Mouse (Mus musculus) retina, postnatal 7 days (tissue): ENCODE results near the gene Adprhl1.

Experiments used
- DNase-seq: peaks from one replicate; pipeline ENCODE4 v3.0.0-alpha.2; 2012; ENCODE audit warnings: low read depth, low spot score

Adprhl1 gene

DNA sequence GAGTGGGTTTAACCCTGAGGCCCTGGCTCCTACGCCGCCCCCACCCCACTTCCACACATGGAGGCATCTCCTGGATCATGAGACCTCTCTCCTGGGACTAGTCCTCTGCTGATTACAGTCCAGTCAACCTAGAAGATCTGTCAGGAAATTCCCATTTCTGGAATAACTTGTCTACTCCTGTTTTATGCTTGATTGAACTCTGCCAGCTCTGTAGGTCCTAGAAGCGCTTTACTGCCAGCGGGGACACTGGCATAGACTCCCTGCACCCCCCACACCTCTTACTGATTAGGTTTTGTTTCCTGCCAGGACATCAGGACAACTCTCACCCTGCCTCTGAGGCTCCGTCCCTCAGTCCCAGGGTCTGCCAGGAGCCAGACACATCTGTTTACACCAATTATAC, 56.5 kb downstream of the Adprhl1 start:
- no peak for DNase-seq

- no peak for DNase-seq
These were observed 59.1 kb downstream of the Adprhl1 start for GRCm38 (mm10) chr8:13194818-13195217.

DNA sequence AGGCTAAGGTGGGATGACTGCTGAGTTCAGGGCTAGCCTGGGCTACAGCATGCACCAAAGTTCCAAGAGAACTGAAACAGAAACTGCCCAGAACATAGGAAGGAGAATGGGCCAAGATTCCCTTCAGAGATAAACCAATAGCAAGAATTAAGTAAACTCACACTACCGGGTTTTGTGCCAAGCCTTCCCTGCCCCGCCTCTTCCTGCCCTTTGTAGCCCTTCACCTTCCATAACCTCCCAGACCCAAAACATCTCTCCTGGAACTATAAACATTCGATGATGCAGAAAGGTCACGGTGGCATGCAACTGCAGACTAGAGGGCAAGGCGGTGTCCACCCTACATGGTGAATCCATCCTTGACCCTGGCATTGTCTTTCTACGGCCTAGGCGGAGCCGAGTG, 63.7 kb downstream of the Adprhl1 start:
- DNase-seq = no peak

DNA sequence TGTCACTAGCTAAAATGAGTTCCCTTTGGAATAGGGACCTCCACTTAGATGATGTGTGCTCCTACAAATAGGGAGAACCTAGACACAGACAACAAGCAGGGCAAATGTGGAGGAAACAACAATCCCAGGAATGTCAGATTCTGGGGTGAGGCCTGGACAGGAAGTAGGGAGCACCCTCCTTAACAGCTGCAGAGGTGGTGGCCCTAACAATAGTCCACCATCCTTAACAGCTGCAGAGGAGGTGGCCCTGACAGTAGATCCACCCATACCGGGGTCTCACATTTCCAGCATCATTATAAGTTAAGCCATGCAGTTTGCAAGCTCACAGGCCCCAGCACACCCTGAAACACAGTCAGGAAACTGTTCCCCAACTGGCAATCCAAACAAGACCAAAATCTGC, 65.1 kb downstream of the Adprhl1 start:
- no peak for DNase-seq

- no peak for DNase-seq
These were observed 65.9 kb downstream of the Adprhl1 start for GRCm38 (mm10) chr8:13188052-13188555.

- DNase-seq = no peak
These were observed 66.3 kb downstream of the Adprhl1 start for GRCm38 (mm10) chr8:13187638-13188037.

DNA sequence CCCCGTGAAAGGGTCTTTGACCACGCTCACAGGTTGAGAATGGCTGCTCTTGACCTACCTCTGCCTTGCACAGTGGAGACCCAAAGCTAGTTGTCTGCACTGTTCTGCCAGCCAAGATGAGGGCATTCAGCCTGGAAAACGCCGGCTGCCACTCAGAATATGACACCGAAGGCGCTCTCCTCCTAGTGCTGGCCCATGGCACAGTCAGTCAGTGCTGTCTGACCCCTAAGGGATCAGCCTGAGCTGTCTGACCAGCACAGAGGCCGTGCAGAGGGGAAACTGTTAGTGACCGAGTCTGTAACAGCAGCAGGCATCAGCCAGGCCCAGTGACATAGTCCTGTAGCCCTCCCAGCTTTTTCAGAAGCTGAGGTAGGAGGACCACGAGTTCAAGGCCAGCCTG, 66.7 kb downstream of the Adprhl1 start:
- no peak for DNase-seq

DNA sequence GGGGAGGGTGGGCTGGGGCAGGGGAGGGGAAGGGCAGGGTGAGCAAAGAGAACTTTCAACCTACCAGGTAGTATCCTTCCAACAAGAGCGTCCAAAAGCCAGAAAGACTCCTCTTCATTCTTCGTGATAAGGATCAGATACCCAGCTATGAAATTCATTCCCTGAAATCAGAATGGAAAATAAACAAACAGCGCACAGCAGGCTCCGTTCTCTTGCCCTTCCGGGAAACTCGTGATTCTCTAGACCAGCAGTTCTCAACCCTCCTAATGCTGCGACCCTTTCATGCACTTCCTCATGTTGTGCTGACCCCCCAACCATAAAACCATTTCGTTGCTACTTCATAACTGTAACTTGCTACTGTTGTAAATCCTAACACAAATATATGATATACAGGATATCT, 67.1 kb downstream of the Adprhl1 start:
- no peak for DNase-seq

DNA sequence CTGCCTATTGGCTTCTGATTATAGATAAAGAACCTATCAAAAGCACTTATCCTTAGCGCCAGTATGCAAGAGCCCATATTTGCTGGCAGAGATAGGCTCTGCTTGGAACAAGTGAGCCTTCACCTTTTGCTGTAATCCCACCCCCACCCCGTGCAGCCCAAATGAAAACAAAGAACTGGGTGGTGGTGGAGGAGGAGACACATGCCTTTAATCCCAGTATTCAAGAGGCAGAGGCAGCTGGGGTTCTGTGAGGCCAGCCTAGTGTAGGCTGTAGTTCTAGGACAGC, 72.3 kb downstream of the Adprhl1 start:
- DNase-seq = no peak

DNA sequence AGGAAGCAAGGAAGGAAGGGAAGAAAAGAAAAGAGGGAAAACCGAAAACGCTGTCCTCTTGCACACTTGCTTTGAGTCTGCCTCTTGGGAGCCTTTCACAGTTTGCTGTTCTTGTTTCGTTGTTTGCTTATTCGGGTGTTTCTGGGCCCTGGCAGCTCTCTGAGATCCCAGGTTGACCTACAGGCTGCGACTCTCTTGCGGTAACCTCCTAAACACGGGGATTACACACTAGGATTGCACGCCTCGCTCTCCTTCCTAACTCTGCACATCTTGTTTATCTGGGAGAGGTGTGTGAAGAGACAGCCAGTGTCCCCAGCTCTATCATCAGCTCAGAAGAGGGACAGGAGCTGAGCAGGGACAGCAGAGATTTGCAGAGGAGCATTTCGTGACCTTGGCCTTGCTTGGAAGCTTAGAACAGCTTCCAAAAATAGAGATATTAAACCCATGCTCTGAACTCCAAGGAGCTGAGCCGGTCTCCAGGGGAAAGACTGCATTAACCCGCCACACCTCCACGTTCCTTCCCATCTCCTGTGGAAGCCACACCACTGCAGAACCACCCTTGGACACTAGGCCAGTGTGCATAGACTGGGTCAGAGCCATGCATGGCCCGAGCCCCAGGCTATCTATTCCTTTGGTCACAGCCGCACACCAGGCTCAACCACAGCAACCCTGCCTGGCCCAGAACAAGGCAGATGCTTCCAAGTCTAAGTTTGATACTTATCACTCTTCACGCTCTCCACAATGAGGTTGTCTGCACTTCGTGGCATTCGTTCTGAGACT, 72.9 kb downstream of the Adprhl1 start:
- DNase-seq = no peak

DNA sequence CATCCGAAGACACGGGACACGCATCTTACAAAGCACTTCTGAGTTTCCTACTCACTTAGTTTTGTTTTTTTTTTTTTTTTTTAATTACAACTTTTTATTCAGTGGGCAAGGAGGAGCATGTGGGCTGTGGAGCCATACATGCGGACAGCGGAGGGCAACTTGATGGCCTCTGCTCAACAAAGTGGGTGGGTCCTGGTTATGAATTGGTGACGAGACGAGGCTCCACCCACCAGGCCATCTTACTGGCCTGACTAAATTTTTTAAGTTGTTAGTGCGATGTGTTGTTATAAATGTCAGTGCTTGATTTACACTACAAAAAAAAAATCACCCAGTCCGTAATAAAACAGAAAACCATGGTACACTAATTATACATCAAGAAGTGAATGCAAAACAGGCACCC, 73.6 kb downstream of the Adprhl1 start:
- no peak for DNase-seq

DNA sequence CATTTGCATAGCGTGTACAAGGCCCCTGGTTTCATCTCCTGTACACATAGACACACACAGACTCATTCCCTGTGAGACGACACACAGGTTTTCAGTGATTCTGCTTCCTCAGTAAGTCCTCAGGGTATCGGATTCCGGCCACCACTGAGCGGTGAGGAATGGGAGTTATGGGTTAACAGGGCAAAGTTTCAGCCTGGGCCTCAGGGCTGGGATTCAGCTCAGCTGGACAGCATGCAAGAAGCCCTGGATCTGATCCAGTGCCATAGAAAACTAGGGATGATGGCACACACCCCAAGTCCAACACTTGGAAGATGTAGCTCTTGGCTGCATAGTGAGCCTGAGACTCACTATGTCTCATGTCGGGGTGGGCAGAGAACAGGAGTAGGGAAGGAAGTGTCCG, 74.0 kb downstream of the Adprhl1 start:
- DNase-seq = no peak

DNA sequence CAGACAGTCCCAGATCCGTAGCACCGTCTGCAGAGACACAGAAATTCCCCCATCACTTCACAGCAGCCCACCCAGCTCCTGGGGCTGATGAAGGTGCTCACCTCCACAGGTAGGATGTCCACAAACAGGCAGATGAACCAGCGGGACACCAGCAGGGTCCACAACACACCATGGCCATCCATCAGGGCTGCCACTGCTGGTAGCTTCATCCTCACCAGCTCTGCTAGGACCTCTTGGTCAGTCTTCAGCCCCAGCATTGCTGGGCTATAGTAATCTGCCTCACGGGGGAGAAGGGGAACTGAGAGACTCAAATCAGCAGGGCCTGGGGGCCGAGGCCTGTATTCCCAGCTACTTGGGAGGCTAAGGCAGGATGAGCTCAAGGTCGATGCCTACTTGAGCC, 74.5 kb downstream of the Adprhl1 start:
- DNase-seq = no peak

DNA sequence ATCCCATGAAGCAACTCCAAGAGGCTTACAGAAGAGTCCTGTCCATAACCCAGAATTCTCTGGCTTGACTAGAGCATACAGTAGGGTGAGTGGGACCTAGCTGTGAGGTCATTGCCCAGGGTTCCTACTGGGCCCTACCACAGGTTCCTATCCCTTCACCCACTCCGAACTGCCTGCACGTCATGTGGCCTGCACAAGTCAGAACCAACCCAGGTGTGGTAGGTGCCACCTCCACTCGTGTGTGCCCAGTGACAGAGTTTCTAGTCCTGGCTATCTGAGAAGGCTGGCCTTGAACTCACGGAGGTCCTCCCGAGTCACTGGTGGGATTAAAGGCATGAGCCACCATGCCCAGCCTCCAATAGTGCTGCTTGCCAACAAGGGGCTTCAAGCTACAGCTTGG, 75.8 kb downstream of the Adprhl1 start:
- DNase-seq = no peak

- no peak for DNase-seq
These were observed 76.6 kb downstream of the Adprhl1 start for GRCm38 (mm10) chr8:13177173-13177852.

DNA sequence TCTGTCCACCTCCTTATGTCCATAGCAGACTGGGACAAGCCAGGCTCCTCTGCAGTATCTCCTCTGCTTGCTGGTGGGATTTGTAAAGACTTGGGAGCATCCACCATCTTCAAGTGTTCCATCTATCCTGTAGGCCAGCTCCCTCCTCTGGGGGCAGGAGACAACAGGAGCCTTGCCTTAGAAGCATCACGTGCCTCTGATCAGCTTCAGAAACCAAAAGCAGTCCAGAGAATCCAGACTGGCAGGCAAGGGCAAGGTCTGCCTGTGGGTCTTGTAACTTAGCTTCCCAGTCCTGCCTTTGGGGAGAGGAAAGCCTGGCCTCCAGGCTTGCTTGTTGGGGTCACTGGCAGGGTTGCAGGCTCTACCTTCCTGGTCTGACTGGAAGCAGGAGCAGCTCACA, 78.3 kb downstream of the Adprhl1 start:
- DNase-seq = no peak

DNA sequence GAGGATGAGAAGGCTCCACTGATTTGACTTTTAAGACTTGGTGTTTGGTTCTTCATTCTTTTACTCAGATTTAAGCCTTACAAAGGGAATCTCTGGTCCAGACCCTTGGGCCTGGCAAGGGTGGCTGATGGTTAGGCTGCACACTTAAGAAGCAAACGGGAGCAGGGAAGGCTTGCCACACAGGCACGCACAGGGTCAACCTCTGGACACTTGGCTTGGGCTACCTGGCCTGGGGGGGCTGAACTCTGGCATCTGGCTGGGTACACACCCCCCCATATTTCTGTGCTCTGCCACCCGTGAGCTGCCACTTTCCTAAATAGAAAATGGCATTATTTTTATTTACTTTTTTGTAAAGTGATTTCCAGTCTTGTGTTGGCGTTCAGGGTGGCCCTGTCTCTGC, 79.2 kb downstream of the Adprhl1 start:
- DNase-seq = no peak

GRCm38 (mm10) chr8:13174305-13174704, 79.7 kb downstream of the Adprhl1 start:
- DNase-seq = no peak
